Mouse (Mus musculus): ENCODE data around the gene Tnfsf11. TPM values are rescaled to one million over a fixed set of nuclear protein-coding genes. Genes with fewer than 3 reads are reported as not detected.

The Tnfsf11 gene
- total and polyA plus RNA-seq, 3 experiments = 0.13 TPM; not detected in 2

DNA sequence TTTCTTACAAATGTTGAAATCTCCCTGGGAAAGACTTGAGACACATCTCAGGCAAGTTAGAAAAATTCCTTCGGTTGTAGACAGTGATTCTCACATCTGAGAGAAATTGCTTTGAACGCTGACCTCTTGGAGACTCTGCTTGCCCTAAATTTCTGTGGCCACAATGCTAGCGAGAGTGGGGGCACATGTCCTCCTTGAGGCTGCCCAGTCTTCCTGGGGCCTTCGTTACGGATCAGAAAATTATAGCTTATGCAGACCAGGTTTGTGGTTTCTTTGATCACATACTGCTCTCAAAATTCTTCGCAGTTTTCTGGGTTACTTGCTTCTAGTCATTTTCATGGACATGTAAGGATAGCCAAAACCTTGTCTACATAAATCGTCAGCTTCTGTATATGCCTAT, 53.8 kb downstream of the Tnfsf11 start:
- Histone ChIP-seq H3K27me3 (replicated peaks) (no peaks in the 10 kb centered on the region), H3K4me2 (ENCODE audit: insufficient read depth, low read depth, poor library complexity, severe bottlenecking) (no peak overlapping the region), H3K36me3 (replicated peaks in 1 of 2; ENCODE audit: control insufficient read depth in 1 of 2, insufficient read depth in 1 of 2, low read length in 1 of 2) (no peaks in the 10 kb centered on the region), H3K9ac (ENCODE audit: insufficient read depth, low read depth) (no peak overlapping the region), H3K27ac (ENCODE audit: insufficient read depth, low read depth) (no peak overlapping the region), H3K79me2 (replicated peaks; ENCODE audit: control insufficient read depth, extremely low read depth, insufficient read depth, poor library complexity, severe bottlenecking) (no peaks in the 10 kb centered on the region), H3K4me3 (replicated peaks in 1 of 3; ENCODE audit: low read depth in 2 of 3, low read length in 2 of 3, poor library complexity in 1 of 3) (no peak overlapping the region), H3K4me1 (ENCODE audit: control insufficient read depth in 1 of 2, insufficient read depth in 2 of 2) (no peaks in the 10 kb centered on the region), H3K9me3 (replicated peaks; ENCODE audit: low read length) (no peaks in the 10 kb centered on the region)
- no peak for DNase-seq (ENCODE audit: extremely low read depth)
- TF ChIP-seq MEF2A (IDR thresholded peaks at IDR 0.05; ENCODE audit: borderline replicate concordance, low read depth, low read length) (no peak), ETS1 (conservative IDR thresholded peaks at IDR 0.05; ENCODE audit: low read depth, low read length) (no peak), POLR2A (IDR thresholded peaks at IDR 0.05; ENCODE audit: low read depth, low read length) (no peak), TBP (conservative IDR thresholded peaks at IDR 0.05; ENCODE audit: low read depth, low read length) (no peak), MAX (IDR thresholded peaks at IDR 0.05; ENCODE audit: low read length) (no peak), USF2 (conservative IDR thresholded peaks at IDR 0.05; ENCODE audit: low read depth, low read length) (no peak), BHLHE40 (IDR thresholded peaks at IDR 0.05; ENCODE audit: low read depth, low read length) (no peak), ELF1 (IDR thresholded peaks at IDR 0.05; ENCODE audit: low read depth, low read length) (no peak), ZNF384 (IDR thresholded peaks at IDR 0.05; ENCODE audit: low read depth, low read length) (no peak), E2F4 (IDR thresholded peaks at IDR 0.05; ENCODE audit: insufficient replicate concordance, low read depth, low read length) (no peak), SIN3A (IDR thresholded peaks at IDR 0.05; ENCODE audit: low read length) (no peak), RAD21 (IDR thresholded peaks at IDR 0.05; ENCODE audit: low read depth, low read length) (no peak), CHD1 (IDR thresholded peaks at IDR 0.05; ENCODE audit: low read depth, low read length) (no peak), ZC3H11A (IDR thresholded peaks at IDR 0.05; ENCODE audit: low read depth, low read length) (no peak), ZKSCAN1 (IDR thresholded peaks at IDR 0.05; ENCODE audit: borderline replicate concordance, low read depth, low read length) (no peak), NRF1 (IDR thresholded peaks at IDR 0.05; ENCODE audit: low read depth, low read length) (no peak), UBTF (IDR thresholded peaks at IDR 0.05; ENCODE audit: low read depth, low read length) (no peak)
- dilution Hi-C loops (cut with MboI; ENCODE audit: extremely low pct_ligation_motif_present, extremely low pct_unique_long_range_greater_than_20kb, low sequenced_read_pairs) = no loop called here
- in situ Hi-C loops (cut with MboI; ENCODE audit: low pct_ligation_motif_present, low pct_unique_long_range_greater_than_20kb, low sequenced_read_pairs) = no loop called here

DNA sequence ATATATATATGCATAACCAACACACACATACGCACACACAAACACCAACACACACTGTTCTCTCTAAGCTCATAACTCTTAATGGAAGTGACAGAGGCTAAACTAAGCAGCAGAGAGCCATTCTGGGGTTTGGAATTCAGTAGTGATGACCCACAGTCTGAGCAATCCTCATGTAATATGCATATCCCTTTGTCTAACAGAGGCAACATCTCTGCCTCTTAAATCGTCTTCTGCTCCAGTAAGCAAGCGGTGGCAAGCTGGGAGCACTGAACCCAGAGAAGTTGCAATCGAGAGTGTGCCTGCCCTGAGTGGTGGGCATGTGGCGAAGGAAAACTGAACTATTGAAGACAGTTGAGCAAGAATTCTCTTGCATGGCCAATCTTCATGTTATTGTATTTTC, 61.2 kb downstream of the Tnfsf11 start:
- in situ Hi-C loops (cut with MboI; ENCODE audit: low pct_ligation_motif_present, low pct_unique_long_range_greater_than_20kb, low sequenced_read_pairs) = no loop called here
- no peak overlapping the region for H3K27ac ChIP-seq (ENCODE audit: insufficient read depth, low read depth)

More for the DNA sequence above, 61.2 kb downstream of the Tnfsf11 start:
- DNase-seq (ENCODE audit: extremely low read depth) = no peak
- Histone ChIP-seq H3K4me3 (replicated peaks in 1 of 3; ENCODE audit: low read depth in 2 of 3, low read length in 2 of 3, poor library complexity in 1 of 3) (no peak overlapping the region), H3K9ac (ENCODE audit: insufficient read depth, low read depth) (no peak overlapping the region), H3K4me2 (ENCODE audit: insufficient read depth, low read depth, poor library complexity, severe bottlenecking) (no peak overlapping the region), H3K79me2 (replicated peaks; ENCODE audit: control insufficient read depth, extremely low read depth, insufficient read depth, poor library complexity, severe bottlenecking) (no peaks in the 10 kb centered on the region), H3K4me1 (ENCODE audit: control insufficient read depth in 1 of 2, insufficient read depth in 2 of 2) (no peaks in the 10 kb centered on the region), H3K9me3 (replicated peaks; ENCODE audit: low read length) (no peaks in the 10 kb centered on the region), H3K27me3 (replicated peaks) (no peaks in the 10 kb centered on the region), H3K36me3 (replicated peaks in 1 of 2; ENCODE audit: control insufficient read depth in 1 of 2, insufficient read depth in 1 of 2, low read length in 1 of 2) (no peaks in the 10 kb centered on the region)
- dilution Hi-C loops (cut with MboI; ENCODE audit: extremely low pct_ligation_motif_present, extremely low pct_unique_long_range_greater_than_20kb, low sequenced_read_pairs) = no loop called here
- TF ChIP-seq MXI1 (IDR thresholded peaks at IDR 0.05; ENCODE audit: low read depth, low read length) (no peak), CHD1 (IDR thresholded peaks at IDR 0.05; ENCODE audit: low read depth, low read length) (no peak), ZKSCAN1 (IDR thresholded peaks at IDR 0.05; ENCODE audit: borderline replicate concordance, low read depth, low read length) (no peak), CHD2 (IDR thresholded peaks at IDR 0.05; ENCODE audit: low read length) (no peak)

All from CH12.LX (cell line).